Mouse (Mus musculus): ENCODE measurements around the gene Ccdc47. TPM values are rescaled to one million over a fixed set of nuclear protein-coding genes. Genes with fewer than 3 reads are reported as not detected.

The Ccdc47 gene
- polyA plus RNA-seq, 1 experiment from 2014 or later = 57.7 TPM

DNA sequence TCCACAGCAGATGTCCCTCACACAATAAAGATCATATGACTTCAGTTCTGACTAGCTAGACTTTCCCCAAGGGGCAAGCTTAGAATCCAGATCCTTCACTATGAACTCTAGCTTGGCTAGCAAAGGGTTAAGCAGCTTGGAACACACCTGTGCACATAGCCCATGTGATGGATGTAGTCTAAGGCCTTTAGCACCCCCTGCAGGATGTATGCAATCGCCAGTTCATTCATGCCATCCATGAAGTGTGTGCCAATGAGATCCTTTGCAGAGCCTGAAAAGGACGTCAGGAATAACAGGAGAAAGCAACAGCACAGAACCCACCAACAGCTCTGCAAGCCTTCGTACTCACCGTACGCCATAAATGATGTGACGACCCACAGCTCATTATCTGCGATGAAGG lies 45.3 kb downstream of the Ccdc47 start:
- Histone ChIP-seq H3K27ac (no peak overlapping the region), H3K4me1 (replicated peaks) (no peaks in the 10 kb centered on the region), H3K36me3 (peaks cover 69% of the 10 kb centered on the region), H3K4me3 (no peak overlapping the region), H3K9me3 (no peaks in the 10 kb centered on the region), H3K27me3 (ENCODE audit: insufficient read depth, poor library complexity, severe bottlenecking) (no peaks in the 10 kb centered on the region)
- WGBS = 82% methylated on average over 7 of the region's 7 CpGs
- no peak for DNase-seq (ENCODE audit: low spot score)

DNA sequence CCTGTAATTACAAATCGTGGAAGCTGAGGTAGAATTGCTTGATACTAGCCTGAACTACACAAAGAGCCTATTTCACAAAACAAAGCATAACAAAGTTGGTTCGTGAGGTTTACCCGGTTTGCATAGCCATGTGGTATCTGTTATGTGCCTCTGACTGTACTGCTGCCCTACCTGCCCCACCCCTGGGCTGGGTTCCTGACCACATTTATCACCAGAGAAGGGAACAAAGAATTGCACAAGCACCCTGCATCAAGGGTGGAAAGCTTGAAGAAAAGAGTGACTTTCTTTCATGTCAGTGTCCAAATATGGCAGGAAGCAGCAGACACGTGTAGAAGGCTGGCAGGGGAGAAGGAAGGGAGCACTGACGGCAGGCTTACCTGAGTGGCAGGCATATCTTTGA lies 48.7 kb downstream of the Ccdc47 start:
- no peak for DNase-seq (ENCODE audit: low spot score)
- no peak overlapping the region for H3K4me3 ChIP-seq
- no peaks in the 10 kb centered on the region for H3K9me3 ChIP-seq
- WGBS = 89% methylated on average over 5 of the region's 5 CpGs
- H3K27ac ChIP-seq = no peak overlapping the region
- H3K36me3 ChIP-seq = peaks cover 87% of the 10 kb centered on the region
- no peaks in the 10 kb centered on the region for H3K4me1 ChIP-seq (replicated peaks)
- no peaks in the 10 kb centered on the region for H3K27me3 ChIP-seq (ENCODE audit: insufficient read depth, poor library complexity, severe bottlenecking)

DNA sequence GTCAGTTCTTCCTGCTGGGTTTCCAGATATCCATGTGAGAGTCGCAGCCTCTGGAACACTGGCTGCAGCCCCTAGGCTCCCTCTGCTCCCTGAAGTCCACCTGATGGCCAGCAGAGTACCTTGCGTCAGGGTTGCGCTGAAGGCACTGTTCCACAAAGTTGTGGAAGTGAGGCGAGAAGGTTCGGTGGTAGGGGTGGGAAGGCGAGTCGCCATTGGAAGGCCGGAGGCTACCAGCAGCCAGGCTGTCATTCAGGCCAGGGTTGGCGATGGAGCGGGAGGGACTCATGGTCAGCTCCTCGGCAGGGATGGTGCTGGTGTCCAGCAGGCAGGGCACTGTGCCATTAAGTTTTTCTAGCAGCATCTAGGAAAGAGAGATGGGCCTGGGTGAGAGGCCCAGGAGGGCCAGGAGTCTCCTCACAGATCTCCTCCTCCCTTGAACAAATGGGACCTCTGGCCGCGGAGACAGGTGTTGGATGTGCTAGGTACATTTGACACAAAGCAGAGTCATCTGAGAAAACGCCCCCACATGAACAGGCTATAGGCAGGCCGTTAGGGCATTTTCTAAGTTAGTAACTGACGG lies 51.5 kb downstream of the Ccdc47 start:
- 92% methylated on average over 16 of the region's 16 CpGs for WGBS
- H3K27ac ChIP-seq = no peak overlapping the region
- DNase-seq (ENCODE audit: low spot score) = no peak
- no peak overlapping the region for H3K4me3 ChIP-seq
- H3K27me3 ChIP-seq (ENCODE audit: insufficient read depth, poor library complexity, severe bottlenecking) = no peaks in the 10 kb centered on the region
- H3K36me3 ChIP-seq = peaks cover 64% of the 10 kb centered on the region
- H3K4me1 ChIP-seq (replicated peaks) = peaks cover 20% of the 10 kb centered on the region
- H3K9me3 ChIP-seq = no peaks in the 10 kb centered on the region

DNA sequence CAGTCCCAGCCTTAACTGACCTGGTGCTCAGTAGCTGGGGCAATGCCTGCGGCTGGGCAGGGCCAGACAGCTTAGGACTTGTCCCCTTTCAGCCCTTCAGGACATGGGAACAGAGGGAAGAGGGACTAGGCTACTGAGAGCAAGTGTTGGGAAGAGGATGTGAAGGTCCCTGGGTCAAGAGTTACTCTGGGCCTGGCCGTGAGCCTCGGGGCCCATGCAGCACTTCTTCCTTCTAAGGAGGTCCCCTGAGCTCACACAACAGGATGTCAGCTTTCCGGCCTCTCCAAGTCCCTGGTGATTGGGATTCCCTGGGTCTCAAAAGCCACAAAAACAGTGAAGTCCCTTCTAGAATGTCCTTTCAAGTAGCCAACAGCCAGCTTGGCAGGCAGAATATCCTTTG lies 52.6 kb downstream of the Ccdc47 start:
- Histone ChIP-seq H3K27me3 (ENCODE audit: insufficient read depth, poor library complexity, severe bottlenecking) (no peaks in the 10 kb centered on the region), H3K36me3 (peaks cover 67% of the 10 kb centered on the region), H3K27ac (no peak overlapping the region), H3K4me3 (no peak overlapping the region), H3K9me3 (no peaks in the 10 kb centered on the region), H3K4me1 (replicated peaks) (peaks cover 32% of the 10 kb centered on the region)
- DNase-seq (ENCODE audit: low spot score) = no peak
- WGBS = 92% methylated on average over 4 of the region's 4 CpGs

DNA sequence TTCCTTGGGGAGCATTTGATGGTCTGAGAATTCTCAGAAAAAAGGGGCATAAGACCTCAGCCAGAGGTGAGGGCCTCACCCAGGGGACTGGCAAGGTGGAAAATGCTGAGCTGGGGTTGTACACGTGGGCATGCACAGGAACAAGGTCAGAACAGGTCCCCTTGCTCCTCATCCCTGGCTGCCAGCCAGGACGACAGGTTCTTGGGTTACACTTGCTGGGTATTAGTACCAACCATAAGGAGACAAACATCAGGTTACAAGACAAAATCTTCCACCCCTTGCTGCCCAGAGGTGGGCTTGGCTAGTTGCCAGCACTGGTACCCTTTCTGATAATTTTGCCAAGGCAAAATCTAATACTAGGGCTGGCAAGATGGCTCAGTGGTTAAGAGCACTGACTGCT lies 53.9 kb downstream of the Ccdc47 start:
- H3K9me3 ChIP-seq = no peaks in the 10 kb centered on the region
- H3K4me3 ChIP-seq = no peak overlapping the region
- H3K4me1 ChIP-seq (replicated peaks) = peaks cover 45% of the 10 kb centered on the region
- WGBS = 92% methylated on average over 2 of the region's 2 CpGs
- no peak for DNase-seq (ENCODE audit: low spot score)
- no peak overlapping the region for H3K27ac ChIP-seq
- H3K27me3 ChIP-seq (ENCODE audit: insufficient read depth, poor library complexity, severe bottlenecking) = no peaks in the 10 kb centered on the region
- H3K36me3 ChIP-seq = peaks cover 68% of the 10 kb centered on the region

DNA sequence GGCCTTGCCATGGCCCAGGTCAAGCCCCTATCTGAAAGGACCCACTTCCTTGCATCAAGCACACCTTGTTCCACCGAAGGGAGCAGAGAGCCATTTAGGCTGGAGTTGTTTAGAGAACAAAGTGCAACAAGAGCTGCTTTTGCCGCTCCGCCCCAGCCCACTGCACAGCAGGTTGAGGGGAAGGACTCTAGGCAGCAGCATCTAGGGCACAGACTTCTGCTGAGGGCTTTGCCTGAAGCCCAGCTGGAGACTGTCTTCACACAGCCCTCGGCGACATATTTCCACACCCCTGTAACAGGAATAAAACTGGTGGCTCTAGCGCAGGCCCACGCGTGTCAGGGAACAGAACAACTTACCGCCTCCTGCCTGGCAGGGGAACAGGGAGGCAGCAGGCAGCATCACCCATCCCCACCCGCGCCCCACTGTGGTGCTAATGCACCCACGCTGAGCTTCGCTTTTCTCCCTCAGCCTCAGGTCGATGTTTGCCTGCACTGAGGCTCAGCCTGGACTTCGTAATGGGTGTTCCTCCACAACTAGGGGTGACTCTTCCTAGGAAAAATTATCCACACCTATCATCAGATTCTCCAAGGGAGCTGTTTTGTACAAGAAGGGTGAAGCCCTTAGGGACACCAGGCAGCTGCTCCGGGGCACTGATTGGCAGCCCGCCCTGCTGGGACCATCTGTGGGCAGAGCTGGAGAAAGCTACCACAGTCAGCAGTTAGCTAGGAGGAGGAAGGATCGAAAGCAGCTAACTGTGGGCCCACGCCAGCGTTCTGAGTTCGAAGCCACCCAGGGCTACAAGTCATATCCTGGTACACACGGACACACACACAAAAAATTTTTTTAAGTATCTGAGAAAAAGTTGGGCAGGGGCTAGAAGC lies 55.1 kb downstream of the Ccdc47 start, which contains the start of the genes Gm10840 and Limd2:
Gene Gm10840 (plus strand): TSS at position 10 of the 881 bp plus-strand sequence.
Gene Limd2 (minus strand): TSS at position 20 of the 881 bp plus-strand sequence.
- Histone ChIP-seq H3K27me3 (ENCODE audit: insufficient read depth, poor library complexity, severe bottlenecking) (no peaks in the 10 kb centered on the region), H3K36me3 (peaks cover 68% of the 10 kb centered on the region), H3K4me3 (peak within 1 kb of the TSS; percentile 89), H3K27ac (peak within 1 kb of the TSS; percentile 99), H3K9me3 (no peaks in the 10 kb centered on the region), H3K4me1 (replicated peaks) (peaks cover 54% of the 10 kb centered on the region)
- WGBS = 27% methylated on average over 22 of the region's 22 CpGs
- peak; percentile 73 for DNase-seq (ENCODE audit: low spot score)

DNA sequence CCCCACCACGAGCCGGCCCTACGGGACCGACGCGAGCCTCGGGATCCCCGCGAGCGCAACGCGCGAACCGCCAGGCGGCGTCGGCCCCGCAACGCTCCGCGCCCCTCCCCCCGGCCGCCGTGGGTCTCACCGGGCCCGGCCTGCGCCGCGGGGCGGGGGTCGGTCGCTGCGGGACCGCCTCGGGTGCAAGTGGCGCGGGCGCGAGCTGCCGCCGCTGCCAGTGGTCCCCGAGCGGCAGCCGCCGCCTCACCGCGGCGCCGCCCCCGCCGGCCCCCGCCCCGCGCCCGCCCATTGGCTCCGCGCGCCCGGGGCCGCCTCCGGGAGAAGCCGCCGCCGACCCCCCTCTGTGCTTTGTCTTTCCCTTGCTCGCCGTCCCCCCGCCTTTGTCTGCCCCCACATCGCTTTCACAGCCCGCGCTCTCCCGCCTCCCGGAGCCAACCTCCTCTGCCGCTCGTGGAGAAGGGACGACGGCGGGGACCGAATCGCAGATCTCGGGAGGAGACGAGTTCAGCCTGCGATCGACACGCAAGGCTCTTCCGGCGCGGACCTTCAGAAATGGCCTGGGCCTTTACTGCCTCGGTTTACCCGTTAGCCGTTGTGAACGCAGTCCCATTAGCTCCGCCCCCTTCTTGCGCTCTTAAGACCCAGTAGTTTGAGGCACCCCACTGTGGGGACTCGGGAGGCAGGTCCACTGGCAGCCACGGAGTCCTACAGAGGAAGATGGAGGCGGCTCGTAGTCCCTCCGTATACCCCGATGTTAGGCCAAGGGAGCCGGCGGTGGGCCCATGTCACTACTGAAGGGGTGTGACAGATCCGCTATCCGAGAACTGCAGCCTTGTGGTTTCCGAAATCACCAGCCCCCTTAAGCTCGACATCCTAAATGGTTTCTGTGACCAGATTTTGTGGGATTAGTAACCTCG lies 56.0 kb downstream of the Ccdc47 start:
- peaks cover 58% of the 10 kb centered on the region for H3K4me1 ChIP-seq (replicated peaks)
- H3K4me3 ChIP-seq = peak overlapping the region; percentile 89
- DNase-seq (ENCODE audit: low spot score) = peak; percentile 85
- H3K27ac ChIP-seq = peak overlapping the region; percentile 99
- peaks cover 68% of the 10 kb centered on the region for H3K36me3 ChIP-seq
- WGBS = under 1% methylated on average over 101 of the region's 106 CpGs
- no peaks in the 10 kb centered on the region for H3K9me3 ChIP-seq
- H3K27me3 ChIP-seq (ENCODE audit: insufficient read depth, poor library complexity, severe bottlenecking) = no peaks in the 10 kb centered on the region

DNA sequence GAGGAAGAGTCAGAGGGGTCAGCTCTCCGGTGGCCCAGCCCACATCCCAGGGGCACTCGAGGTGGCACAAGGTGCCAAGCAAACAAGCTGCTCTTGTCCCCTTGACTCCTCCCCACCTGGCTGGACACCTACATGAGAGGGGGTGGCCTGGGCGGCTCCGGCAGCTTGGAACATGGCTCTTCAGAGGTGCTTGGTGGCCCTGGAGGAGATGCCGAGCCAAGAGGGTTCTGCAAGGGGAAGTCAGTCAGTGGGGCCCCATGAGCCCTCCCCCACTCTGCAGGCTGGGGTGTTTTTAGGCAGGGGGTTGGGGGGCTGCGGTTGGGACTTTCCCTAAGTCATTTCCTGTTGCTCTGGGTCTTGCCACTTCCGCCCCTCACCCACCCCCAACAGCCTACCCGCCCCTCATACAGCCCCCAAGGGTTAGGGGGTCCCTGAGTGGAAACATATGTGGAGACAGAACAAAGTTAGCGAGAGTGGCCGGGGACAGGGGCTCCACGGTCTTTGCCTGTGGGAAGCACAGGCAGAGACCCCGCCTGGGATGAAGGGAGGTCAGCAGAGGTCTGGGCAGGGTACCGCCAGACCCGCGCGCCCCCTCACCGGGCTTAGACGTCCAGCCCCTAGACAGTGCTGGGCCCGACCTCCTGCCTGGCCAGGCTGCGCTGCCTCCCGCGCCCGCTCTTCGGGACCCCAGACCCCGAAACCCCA lies 56.8 kb downstream of the Ccdc47 start:
- H3K27ac ChIP-seq = peak overlapping the region; percentile 99
- H3K4me3 ChIP-seq = peak overlapping the region; percentile 89
- peaks cover 64% of the 10 kb centered on the region for H3K4me1 ChIP-seq (replicated peaks)
- peak; percentile 67 for DNase-seq (ENCODE audit: low spot score)
- peaks cover 68% of the 10 kb centered on the region for H3K36me3 ChIP-seq
- no peaks in the 10 kb centered on the region for H3K27me3 ChIP-seq (ENCODE audit: insufficient read depth, poor library complexity, severe bottlenecking)
- H3K9me3 ChIP-seq = no peaks in the 10 kb centered on the region
- WGBS = 2% methylated on average over 25 of the region's 25 CpGs

DNA sequence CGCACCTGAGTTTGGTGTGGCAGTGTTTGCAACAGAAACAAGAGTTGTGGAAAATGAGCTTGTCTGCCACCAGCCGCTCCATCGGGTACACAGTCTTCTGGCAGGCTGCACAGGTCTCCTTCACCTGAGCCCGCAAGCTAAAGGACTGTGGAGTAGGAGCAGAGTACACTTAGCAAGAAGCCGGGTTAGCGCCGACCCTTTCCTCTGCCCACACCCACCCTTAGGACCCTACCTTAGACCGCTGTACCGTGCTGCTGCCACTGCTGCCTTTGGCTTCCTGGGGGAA lies 57.3 kb downstream of the Ccdc47 start:
- 43% methylated on average over 9 of the region's 9 CpGs for WGBS
- DNase-seq (ENCODE audit: low spot score) = no peak
- Histone ChIP-seq H3K36me3 (peaks cover 68% of the 10 kb centered on the region), H3K27ac (peak overlapping the region; percentile 99), H3K4me3 (peak overlapping the region; percentile 89), H3K27me3 (ENCODE audit: insufficient read depth, poor library complexity, severe bottlenecking) (no peaks in the 10 kb centered on the region), H3K4me1 (replicated peaks) (peaks cover 69% of the 10 kb centered on the region), H3K9me3 (no peaks in the 10 kb centered on the region)

DNA sequence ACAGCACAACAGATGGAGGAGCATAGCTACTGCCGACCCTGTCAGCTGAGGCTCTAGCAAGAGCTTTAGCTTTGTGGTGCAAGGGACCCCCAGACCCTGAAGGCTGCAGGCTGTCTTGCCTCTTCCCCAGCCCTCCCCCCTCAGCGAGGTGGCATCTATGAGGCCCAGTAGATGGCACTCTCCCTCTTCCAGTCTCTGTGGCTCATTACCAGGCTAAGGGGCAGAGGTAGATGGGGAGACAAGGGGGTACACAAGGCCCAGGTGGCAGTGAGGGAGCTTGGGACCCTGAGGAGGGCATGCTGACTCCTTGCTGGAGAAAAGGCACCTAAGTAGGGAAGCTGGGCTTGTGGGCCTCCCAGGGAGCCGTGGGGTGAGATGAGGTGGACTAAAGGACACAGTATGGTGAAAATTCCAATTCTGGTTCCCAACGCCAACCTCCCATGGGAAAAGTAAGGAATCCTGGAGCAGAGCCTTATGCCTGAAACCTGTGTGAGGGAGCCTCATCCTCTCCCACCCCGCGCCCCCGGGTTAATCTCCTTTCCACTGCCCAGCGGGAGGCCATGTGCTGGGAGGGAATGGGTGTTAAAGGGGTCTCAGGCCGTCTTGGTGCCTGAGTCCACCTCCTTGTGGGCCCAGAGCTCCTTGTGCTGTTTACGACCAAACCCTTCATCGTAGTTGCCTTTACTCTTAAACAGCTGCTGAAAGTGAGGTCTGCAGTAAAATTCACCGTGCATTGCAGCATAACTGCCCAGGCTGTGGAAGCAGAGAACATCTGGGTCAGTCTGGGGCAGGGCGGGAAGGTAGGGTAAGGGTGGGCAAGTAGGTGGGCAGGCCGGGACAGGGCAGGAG lies 57.8 kb downstream of the Ccdc47 start:
- DNase-seq (ENCODE audit: low spot score) = no peak
- no peaks in the 10 kb centered on the region for H3K27me3 ChIP-seq (ENCODE audit: insufficient read depth, poor library complexity, severe bottlenecking)
- H3K36me3 ChIP-seq = peaks cover 68% of the 10 kb centered on the region
- H3K9me3 ChIP-seq = no peaks in the 10 kb centered on the region
- H3K27ac ChIP-seq = peak overlapping the region; percentile 99
- H3K4me3 ChIP-seq = peak overlapping the region; percentile 89
- H3K4me1 ChIP-seq (replicated peaks) = peaks cover 72% of the 10 kb centered on the region
- 66% methylated on average over 14 of the region's 14 CpGs for WGBS

DNA sequence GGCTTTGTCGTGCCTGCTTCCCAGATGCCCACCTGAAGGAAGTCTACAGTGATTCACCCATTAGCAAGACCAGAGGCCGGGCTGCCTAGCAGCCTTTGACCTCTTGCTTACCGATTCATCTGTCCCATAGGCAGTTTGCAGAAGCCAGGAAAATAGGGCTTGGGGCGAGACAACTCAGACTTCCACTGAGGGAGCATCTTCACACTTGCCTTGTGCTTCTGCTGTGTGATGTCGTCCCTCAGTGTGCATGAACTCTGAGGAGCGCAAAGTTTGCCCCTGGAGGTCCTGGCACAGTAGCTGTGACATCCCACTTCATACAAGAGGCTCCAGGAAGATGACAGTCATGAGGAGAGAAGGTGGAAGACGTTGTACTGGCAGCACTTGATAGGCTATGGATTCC lies 59.0 kb downstream of the Ccdc47 start:
- Histone ChIP-seq H3K36me3 (peaks cover 72% of the 10 kb centered on the region), H3K4me3 (peak overlapping the region; percentile 6; the same call in 1 of the 2 replicates), H3K9me3 (no peaks in the 10 kb centered on the region), H3K27ac (0 out of 2 replicates have a peak overlapping the region, but pooled peaks have one; percentile 12), H3K27me3 (ENCODE audit: insufficient read depth, poor library complexity, severe bottlenecking) (no peaks in the 10 kb centered on the region), H3K4me1 (replicated peaks) (peaks cover 70% of the 10 kb centered on the region)
- 92% methylated on average over 7 of the region's 7 CpGs for WGBS
- DNase-seq (ENCODE audit: low spot score) = no peak
